Mouse (Mus musculus): ENCODE results near the gene Ccdc42.

Gene Ccdc42

GRCm38 (mm10) chr11:68586721-68587120, at the start of gene Ccdc42:
Gene Ccdc42 (plus strand): TSS chr11:68587021.
- no peak for TF ChIP-seq GATA4 (IDR thresholded peaks at IDR 0.05; ENCODE audit: insufficient replicate concordance, low read length)

- TF ChIP-seq GATA4 (IDR thresholded peaks at IDR 0.05; ENCODE audit: insufficient replicate concordance, low read length) = no peak
These were observed 47.2 kb upstream of the Ccdc42 start for GRCm38 (mm10) chr11:68539621-68540020.

- TF ChIP-seq GATA4 (IDR thresholded peaks at IDR 0.05; ENCODE audit: insufficient replicate concordance, low read length) = no peak
These were observed 42.3 kb upstream of the Ccdc42 start for GRCm38 (mm10) chr11:68544554-68544953.

GRCm38 (mm10) chr11:68545172-68545571, 41.6 kb upstream of the Ccdc42 start:
- TF ChIP-seq GATA4 (IDR thresholded peaks at IDR 0.05; ENCODE audit: insufficient replicate concordance, low read length) = no peak

GRCm38 (mm10) chr11:68545682-68546222, 41.1 kb upstream of the Ccdc42 start:
- TF ChIP-seq GATA4 (IDR thresholded peaks at IDR 0.05; ENCODE audit: insufficient replicate concordance, low read length) = no peak

- no peak for TF ChIP-seq GATA4 (IDR thresholded peaks at IDR 0.05; ENCODE audit: insufficient replicate concordance, low read length)
These were observed 39.3 kb upstream of the Ccdc42 start for GRCm38 (mm10) chr11:68547484-68547883.

GRCm38 (mm10) chr11:68549597-68549996, 37.2 kb upstream of the Ccdc42 start:
- TF ChIP-seq GATA4 (IDR thresholded peaks at IDR 0.05; ENCODE audit: insufficient replicate concordance, low read length) = no peak

GRCm38 (mm10) chr11:68550358-68550757, 36.5 kb upstream of the Ccdc42 start:
- TF ChIP-seq GATA4 (IDR thresholded peaks at IDR 0.05; ENCODE audit: insufficient replicate concordance, low read length) = no peak

GRCm38 (mm10) chr11:68553981-68554471, 32.8 kb upstream of the Ccdc42 start:
- TF ChIP-seq GATA4 (IDR thresholded peaks at IDR 0.05; ENCODE audit: insufficient replicate concordance, low read length) = no peak

- no peak for TF ChIP-seq GATA4 (IDR thresholded peaks at IDR 0.05; ENCODE audit: insufficient replicate concordance, low read length)
These were observed 30.8 kb upstream of the Ccdc42 start, which contains the start of gene Mfsd6l for GRCm38 (mm10) chr11:68555918-68556584. Gene Mfsd6l (plus strand): TSS chr11:68556186.

GRCm38 (mm10) chr11:68559546-68559945, 27.3 kb upstream of the Ccdc42 start:
- no peak for TF ChIP-seq GATA4 (IDR thresholded peaks at IDR 0.05; ENCODE audit: insufficient replicate concordance, low read length)

GRCm38 (mm10) chr11:68561957-68562950, 24.6 kb upstream of the Ccdc42 start:
- no peak for TF ChIP-seq GATA4 (IDR thresholded peaks at IDR 0.05; ENCODE audit: insufficient replicate concordance, low read length)

- no peak for TF ChIP-seq GATA4 (IDR thresholded peaks at IDR 0.05; ENCODE audit: insufficient replicate concordance, low read length)
These were observed 22.3 kb upstream of the Ccdc42 start for GRCm38 (mm10) chr11:68564356-68565031.

- no peak for TF ChIP-seq GATA4 (IDR thresholded peaks at IDR 0.05; ENCODE audit: insufficient replicate concordance, low read length)
These were observed 21.8 kb upstream of the Ccdc42 start for GRCm38 (mm10) chr11:68565032-68565429.
